Mouse (Mus musculus): ENCODE data around the gene Zfyve28.

GRCm38 (mm10) chr5:34216025-34216424, 72.2 kb downstream of the Zfyve28 start:
- TF ChIP-seq EP300 (optimal IDR thresholded peaks at IDR 0.05) (no peak), CTCF (IDR thresholded peaks at IDR 0.05; ENCODE audit: low read depth) (no peak)
